Mouse (Mus musculus): ENCODE data around the gene Gm4631. TPM values are rescaled to one million over a fixed set of nuclear protein-coding genes. Genes with fewer than 3 reads are reported as not detected.
"Not testable (repeated sequence)": the region's sequence is repeated elsewhere in the genome, so short reads cannot be mapped to it uniquely, and the experiment has no call there.

Gene Gm4631
- 12.1 and 13.2 TPM in 2 replicates for polyA plus RNA-seq (2016; fragmentation: Nextera tagmentation; extraction: Ambion mirVana)

GRCm38 (mm10) chr2:175338097-175338496 lies at the start of gene Gm4631:
Gm4631 (minus strand) TSS chr2:175338197.
- H3K36me3 ChIP-seq; H3K9me3 ChIP-seq (replicated peaks); H3K4me2 ChIP-seq; H3K9ac ChIP-seq; H3K27ac ChIP-seq (ENCODE audit: poor library complexity, severe bottlenecking); H3K4me1 ChIP-seq (replicated peaks); H3K27me3 ChIP-seq (replicated peaks); ATAC-seq (ENCODE audit: insufficient number of reproducible peaks, low FRiP score); H3K4me3 ChIP-seq: not testable (repeated sequence)
- no CpG with 5 or more reads among the region's 8 CpGs for WGBS

- not testable (repeated sequence) for ATAC-seq (ENCODE audit: insufficient number of reproducible peaks, low FRiP score); H3K27me3 ChIP-seq (replicated peaks); H3K27ac ChIP-seq (ENCODE audit: poor library complexity, severe bottlenecking); H3K36me3 ChIP-seq; H3K4me3 ChIP-seq; H3K4me2 ChIP-seq; H3K9ac ChIP-seq; H3K9me3 ChIP-seq (replicated peaks); H3K4me1 ChIP-seq (replicated peaks)
- no CpG with 5 or more reads among the region's 6 CpGs for WGBS
Measured at GRCm38 (mm10) chr2:175372136-175372535, 34.1 kb upstream of the Gm4631 start, which contains the start of gene Zfp968. Zfp968 (plus strand) TSS chr2:175372436.

- H3K9ac ChIP-seq; H3K36me3 ChIP-seq; H3K9me3 ChIP-seq (replicated peaks); H3K4me2 ChIP-seq; H3K27me3 ChIP-seq (replicated peaks); H3K27ac ChIP-seq (ENCODE audit: poor library complexity, severe bottlenecking); H3K4me3 ChIP-seq; ATAC-seq (ENCODE audit: insufficient number of reproducible peaks, low FRiP score); H3K4me1 ChIP-seq (replicated peaks): not testable (repeated sequence)
- WGBS = no CpG with 5 or more reads among the region's 6 CpGs
Measured at GRCm38 (mm10) chr2:175274825-175275224, 63.2 kb downstream of the Gm4631 start, which contains the start of gene Gm14440. Gm14440 (plus strand) TSS chr2:175275125.

Other genes with a start within 250 kb of the Gm4631 start
- 4.8 and 6.7 TPM in 2 replicates for gene Gm14399, start 196.2 kb downstream of the Gm4631 start, polyA plus RNA-seq (2016; fragmentation: Nextera tagmentation; extraction: Ambion mirVana)
- gene Gm14443, start 162.3 kb downstream of the Gm4631 start, polyA plus RNA-seq (2016; fragmentation: Nextera tagmentation; extraction: Ambion mirVana) = 0.30 and 0.31 TPM in 2 replicates
- 3.5 and 5.0 TPM in 2 replicates for gene Gm14391, start 131.3 kb downstream of the Gm4631 start, polyA plus RNA-seq (2016; fragmentation: Nextera tagmentation; extraction: Ambion mirVana)
- 1.00 and 2.5 TPM in 2 replicates for gene Gm14440, start 63.1 kb downstream of the Gm4631 start, polyA plus RNA-seq (2016; fragmentation: Nextera tagmentation; extraction: Ambion mirVana)
- gene Zfp968, start 34.2 kb upstream of the Gm4631 start, polyA plus RNA-seq (2016; fragmentation: Nextera tagmentation; extraction: Ambion mirVana) = 7.2 and 8.2 TPM in 2 replicates
- 6.8 and 10.6 TPM in 2 replicates for gene Gm4724, start 97.6 kb upstream of the Gm4631 start, polyA plus RNA-seq (2016; fragmentation: Nextera tagmentation; extraction: Ambion mirVana)
- 7.7 and 8.3 TPM in 2 replicates for gene Zfp965, start 131.8 kb upstream of the Gm4631 start, polyA plus RNA-seq (2016; fragmentation: Nextera tagmentation; extraction: Ambion mirVana)